Mouse (Mus musculus) skeletal muscle tissue, adult 2 months (tissue): Measurements from ENCODE around the gene Adipor2.

Experiments
- DNase-seq: peaks from one replicate; pipeline ENCODE4 v3.0.0-alpha.2; 2012; ENCODE audit warnings: low read depth, low spot score

Adipor2 gene

GRCm38 (mm10) chr6:119420357-119420756 is 2.9 kb upstream of the Adipor2 start:
- DNase-seq: no peak

- no peak for DNase-seq
Measured at GRCm38 (mm10) chr6:119419412-119419811, 1.9 kb upstream of the Adipor2 start.

GRCm38 (mm10) chr6:119418392-119419251 is 1.1 kb upstream of the Adipor2 start:
- peak; percentile 32 for DNase-seq

GRCm38 (mm10) chr6:119417821-119418220 is 317 bp upstream of the Adipor2 start:
- DNase-seq: no peak

- no peak for DNase-seq
Measured at GRCm38 (mm10) chr6:119416643-119417042, 861 bp downstream of the Adipor2 start.

GRCm38 (mm10) chr6:119414262-119415043 is 3.1 kb downstream of the Adipor2 start:
- DNase-seq: no peak

DNA sequence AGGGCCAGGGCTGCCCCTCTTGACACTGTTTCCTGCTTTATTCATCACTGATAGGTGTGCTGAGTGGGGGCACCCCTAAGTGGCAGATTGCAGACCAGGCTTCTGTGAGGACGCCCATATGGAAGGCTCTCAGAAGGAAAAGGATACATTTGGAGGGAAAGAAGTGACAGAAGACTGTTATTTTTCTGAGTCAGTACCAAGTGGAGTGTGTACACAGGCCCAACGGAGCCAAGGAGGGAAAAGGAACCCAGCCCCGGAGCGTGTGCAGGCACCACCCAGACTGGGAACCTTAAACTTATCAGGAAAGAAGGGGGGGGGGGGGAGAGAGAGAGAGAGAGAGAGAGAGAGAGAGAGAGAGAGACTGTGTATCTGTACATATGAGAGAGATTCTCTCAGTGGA is 4.9 kb downstream of the Adipor2 start:
- DNase-seq: no peak

GRCm38 (mm10) chr6:119411511-119411910 is 6.0 kb downstream of the Adipor2 start:
- DNase-seq: no peak

GRCm38 (mm10) chr6:119409766-119410165 is 7.7 kb downstream of the Adipor2 start:
- DNase-seq: no peak

DNA sequence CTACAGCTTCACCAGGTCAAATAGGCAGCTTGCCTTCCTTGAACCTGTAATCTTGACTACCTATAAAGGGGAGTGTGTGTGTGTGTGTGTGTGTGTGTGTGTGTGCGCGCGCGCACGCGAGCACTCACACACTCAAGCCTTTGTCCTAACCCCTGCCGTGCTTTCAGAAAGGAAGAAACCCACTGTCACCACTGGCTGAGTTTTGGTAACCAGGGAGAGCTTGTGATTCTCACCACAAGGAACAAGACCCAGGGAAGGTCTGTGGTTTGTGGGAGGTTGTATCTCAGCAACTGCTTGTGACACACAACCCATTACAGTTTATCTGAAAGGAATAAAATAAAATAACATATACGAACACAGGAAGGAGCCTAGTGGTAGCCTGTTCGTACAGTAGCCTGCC is 8.9 kb downstream of the Adipor2 start:
- no peak for DNase-seq

- no peak for DNase-seq
Measured at GRCm38 (mm10) chr6:119407818-119408217, 9.7 kb downstream of the Adipor2 start.

DNA sequence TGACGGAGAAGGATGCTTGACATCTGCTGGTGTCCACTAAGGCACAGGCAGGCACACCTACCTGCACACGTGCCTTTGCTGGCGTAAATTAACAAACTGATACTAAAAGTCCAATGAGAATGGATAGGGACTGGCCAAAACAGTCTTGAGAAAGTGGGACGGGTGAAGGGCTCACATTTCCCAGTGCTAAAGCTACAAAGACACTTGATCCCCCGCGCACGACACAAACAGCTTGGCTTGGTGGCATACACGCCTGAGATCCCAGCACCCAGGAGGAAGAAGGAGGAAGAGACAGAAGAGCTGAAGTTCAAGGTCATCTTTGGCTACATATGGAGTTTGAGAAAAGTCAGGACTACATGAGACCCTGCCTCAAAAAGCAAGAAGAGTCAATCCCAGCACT is 11.0 kb downstream of the Adipor2 start:
- DNase-seq: no peak

GRCm38 (mm10) chr6:119405310-119405709 is 12.2 kb downstream of the Adipor2 start:
- no peak for DNase-seq

GRCm38 (mm10) chr6:119404854-119405253 is 12.7 kb downstream of the Adipor2 start:
- DNase-seq: no peak

- DNase-seq: no peak
Measured at GRCm38 (mm10) chr6:119402976-119403375, 14.5 kb downstream of the Adipor2 start.

- no peak for DNase-seq
Measured at GRCm38 (mm10) chr6:119401545-119402304, 15.8 kb downstream of the Adipor2 start.

DNA sequence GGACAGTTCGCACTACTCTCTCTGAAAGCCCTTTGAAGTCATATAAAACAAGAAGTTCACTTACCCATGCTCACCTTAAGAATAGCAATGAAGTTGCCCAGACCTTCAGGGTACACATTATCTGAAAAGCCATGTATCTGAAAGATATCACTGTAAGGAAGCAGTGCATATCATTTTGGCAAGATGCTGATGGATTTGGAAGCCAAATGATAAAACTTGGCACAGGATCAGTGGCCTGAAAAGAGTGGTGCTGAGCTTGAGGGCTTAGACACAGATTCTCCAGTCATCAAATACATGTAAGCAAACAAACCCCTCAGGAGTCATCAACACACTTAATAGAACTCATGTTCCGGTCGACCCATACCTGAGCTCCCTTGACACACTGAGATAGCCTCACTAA is 16.9 kb downstream of the Adipor2 start:
- DNase-seq: no peak

GRCm38 (mm10) chr6:119399371-119399770 is 18.1 kb downstream of the Adipor2 start:
- no peak for DNase-seq

- peak; percentile 81 for DNase-seq
Measured at GRCm38 (mm10) chr6:119396309-119396634, 21.2 kb downstream of the Adipor2 start.

- DNase-seq: no peak
Measured at GRCm38 (mm10) chr6:119395421-119396308, 21.8 kb downstream of the Adipor2 start.

DNA sequence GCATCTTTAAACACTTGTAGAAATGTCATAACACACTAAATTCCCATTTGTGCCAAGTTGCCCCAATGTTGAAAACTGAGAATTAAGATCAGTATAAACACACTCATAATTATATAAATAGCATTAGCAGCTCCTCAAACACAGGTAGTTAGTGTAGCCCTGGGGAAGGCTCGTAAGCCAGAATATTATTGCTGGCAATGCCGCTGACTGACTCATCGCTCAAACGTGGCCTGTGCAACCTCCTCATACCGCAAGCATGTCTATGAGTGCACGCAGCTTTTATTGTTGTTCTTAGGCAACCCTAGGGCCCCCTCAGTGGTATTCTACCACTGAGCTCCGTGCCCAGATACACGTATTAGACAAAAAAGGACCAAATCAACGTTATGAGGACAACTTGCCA is 24.7 kb downstream of the Adipor2 start:
- no peak for DNase-seq
